Mouse (Mus musculus) CH12.LX (cell line): ENCODE results near the gene Ccnjl. TPM values are rescaled to one million over a fixed set of nuclear protein-coding genes. Genes with fewer than 3 reads are reported as not detected.
A peak's percentile ranks its signal among the peaks of the same experiment; 100 is the strongest.

Source experiments
- DNase-seq: peaks from one replicate; pipeline ENCODE4 v3.0.0-alpha.2; 2013; ENCODE audit errors: extremely low read depth
- H3K27ac ChIP-seq: 2 replicates; pipeline ENCODE4 v1.5.1; 2012; ENCODE audit warnings: low read depth, mild to moderate bottlenecking, control low read depth, moderate library complexity; ENCODE audit not compliant: insufficient read depth
- H3K27me3 ChIP-seq: replicated peaks from 2 replicates; pipeline ENCODE3; 2012; ENCODE audit warnings: inconsistent platforms
- H3K36me3 ChIP-seq, 2 experiments: replicated peaks in 1 of 2; 2 replicates each; pipeline versions ENCODE3 to v1.6.1; 2012; ENCODE audit warnings: inconsistent platforms in 1 of 2, low read length in 1 of 2, mild to moderate bottlenecking in 1 of 2, mixed read lengths in 1 of 2, moderate library complexity in 1 of 2; ENCODE audit not compliant: control insufficient read depth in 1 of 2, insufficient read depth in 1 of 2
- H3K4me1 ChIP-seq, 2 experiments: 2 replicates each; pipeline ENCODE4 v1.6.1; 2012; ENCODE audit warnings: inconsistent platforms in 1 of 2, moderate library complexity in 1 of 2; ENCODE audit not compliant: insufficient read depth in 2 of 2, control insufficient read depth in 1 of 2
- H3K4me2 ChIP-seq: 2 replicates; pipeline ENCODE4 v1.6.1; 2012; ENCODE audit warnings: low read depth, mild to moderate bottlenecking, control low read depth; ENCODE audit not compliant: poor library complexity, insufficient read depth, severe bottlenecking
- H3K4me3 ChIP-seq, 3 experiments: fragments of 150-350 bp in 1 of 3; sonication (generic) in 1 of 3; replicated peaks in 1 of 3; 2 replicates each; pipeline versions ENCODE3 to v1.5.1; 2011 to 2012; ENCODE audit warnings: low read depth in 2 of 3, low read length in 2 of 3, mild to moderate bottlenecking in 2 of 3, moderate library complexity in 2 of 3, control low read depth in 1 of 3, improper control_type of control experiment in 1 of 3, inconsistent platforms in 1 of 3, mixed read lengths in 1 of 3; ENCODE audit not compliant: poor library complexity in 1 of 3
- H3K79me2 ChIP-seq: replicated peaks from 2 replicates; pipeline ENCODE4 v1.6.1; 2012; ENCODE audit warnings: mild to moderate bottlenecking, moderate library complexity; ENCODE audit not compliant: control insufficient read depth, poor library complexity, insufficient read depth, severe bottlenecking; ENCODE audit errors: extremely low read depth
- H3K9ac ChIP-seq: 2 replicates; pipeline ENCODE4 v1.6.1; 2012; ENCODE audit warnings: low read depth, mild to moderate bottlenecking, control low read depth, moderate library complexity; ENCODE audit not compliant: insufficient read depth
- H3K9me3 ChIP-seq: replicated peaks from 2 replicates; pipeline ENCODE3; 2012; ENCODE audit warnings: low read length, inconsistent platforms, mixed read lengths
- BHLHE40 ChIP-seq: IDR thresholded peaks from 2 replicates; pipeline ENCODE4 v1.6.1; 2011; ENCODE audit warnings: mild to moderate bottlenecking, low read depth, low read length, improper control_type of control experiment
- CHD1 ChIP-seq: IDR thresholded peaks from 2 replicates; pipeline ENCODE4 v1.6.1; 2012; ENCODE audit warnings: low read depth, low read length, improper control_type of control experiment, inconsistent platforms
- CHD2 ChIP-seq: IDR thresholded peaks from 2 replicates; pipeline ENCODE4 v1.6.1; 2011; ENCODE audit warnings: low read length, improper control_type of control experiment
- CTCF ChIP-seq, 2 experiments: IDR thresholded peaks in 1 of 2; conservative IDR thresholded peaks in 1 of 2; 2 replicates each; pipeline ENCODE4 v1.5.1; 2011 to 2012; ENCODE audit warnings: low read depth in 2 of 2, low read length in 2 of 2, improper control_type of control experiment in 1 of 2, inconsistent platforms in 1 of 2, mild to moderate bottlenecking in 1 of 2, moderate library complexity in 1 of 2
- E2F4 ChIP-seq: IDR thresholded peaks from 2 replicates; pipeline ENCODE4 v1.6.1; 2011; ENCODE audit warnings: low read depth, low read length, improper control_type of control experiment; ENCODE audit not compliant: insufficient replicate concordance
- ELF1 ChIP-seq: IDR thresholded peaks from 2 replicates; pipeline ENCODE4 v1.6.1; 2014; ENCODE audit warnings: low read depth, mild to moderate bottlenecking, inconsistent platforms, low read length, improper control_type of control experiment
- GABPA ChIP-seq: IDR thresholded peaks from 2 replicates; pipeline ENCODE4 v1.6.1; 2012; ENCODE audit warnings: low read depth, low read length, improper control_type of control experiment, inconsistent platforms; ENCODE audit not compliant: insufficient replicate concordance
- JUN ChIP-seq: IDR thresholded peaks from 2 replicates; pipeline ENCODE4 v1.6.1; 2011; ENCODE audit warnings: low read depth, mild to moderate bottlenecking, low read length, improper control_type of control experiment, moderate library complexity; ENCODE audit not compliant: insufficient read depth
- JUND ChIP-seq: conservative IDR thresholded peaks from 2 replicates; pipeline ENCODE4 v1.6.1; 2011; ENCODE audit warnings: low read depth, low read length, improper control_type of control experiment
- KAT2A ChIP-seq: IDR thresholded peaks from 2 replicates; pipeline ENCODE4 v1.6.1; 2012; ENCODE audit warnings: low read length, improper control_type of control experiment, inconsistent platforms; ENCODE audit not compliant: insufficient replicate concordance
- MAX ChIP-seq: IDR thresholded peaks from 2 replicates; pipeline ENCODE4 v1.6.1; 2011; ENCODE audit warnings: low read length, improper control_type of control experiment
- MEF2A ChIP-seq: IDR thresholded peaks from 2 replicates; pipeline ENCODE4 v1.6.1; 2014; ENCODE audit warnings: low read depth, mild to moderate bottlenecking, inconsistent platforms, low read length, improper control_type of control experiment, borderline replicate concordance
- MXI1 ChIP-seq: IDR thresholded peaks from 2 replicates; pipeline ENCODE4 v1.6.1; 2011; ENCODE audit warnings: mild to moderate bottlenecking, low read depth, low read length, improper control_type of control experiment
- MYC ChIP-seq: IDR thresholded peaks from 2 replicates; pipeline ENCODE4 v1.6.1; 2011; ENCODE audit warnings: low read depth, mild to moderate bottlenecking, improper control_type of control experiment, low read length
- NELFE ChIP-seq: IDR thresholded peaks from 2 replicates; pipeline ENCODE4 v1.6.1; 2011; ENCODE audit warnings: low read depth, low read length, improper control_type of control experiment
- PAX5 ChIP-seq: IDR thresholded peaks from 2 replicates; pipeline ENCODE4 v1.6.1; 2012; ENCODE audit warnings: low read length, inconsistent platforms, mixed read lengths
- POLR2A ChIP-seq: IDR thresholded peaks from 2 replicates; pipeline ENCODE4 v1.6.1; 2011; ENCODE audit warnings: low read depth, mild to moderate bottlenecking, improper control_type of control experiment, low read length
- POLR2AphosphoS2 ChIP-seq: IDR thresholded peaks from 2 replicates; pipeline ENCODE4 v1.6.1; 2011; ENCODE audit warnings: low read depth, low read length, improper control_type of control experiment
- RAD21 ChIP-seq: IDR thresholded peaks from 2 replicates; pipeline ENCODE4 v1.6.1; 2011; ENCODE audit warnings: low read depth, mild to moderate bottlenecking, low read length, improper control_type of control experiment, moderate library complexity
- RCOR1 ChIP-seq: conservative IDR thresholded peaks from 2 replicates; pipeline ENCODE4 v1.6.1; 2012; ENCODE audit warnings: low read depth, mild to moderate bottlenecking, inconsistent platforms, low read length, improper control_type of control experiment
- SMC3 ChIP-seq: IDR thresholded peaks from 2 replicates; pipeline ENCODE4 v1.6.1; 2011; ENCODE audit warnings: low read depth, low read length, improper control_type of control experiment
- TBP ChIP-seq: conservative IDR thresholded peaks from 2 replicates; pipeline ENCODE4 v1.6.1; 2011; ENCODE audit warnings: low read depth, low read length, improper control_type of control experiment
- TCF12 ChIP-seq: IDR thresholded peaks from 2 replicates; pipeline ENCODE4 v1.6.1; 2014; ENCODE audit warnings: low read depth, mild to moderate bottlenecking, inconsistent platforms, low read length, improper control_type of control experiment
- ZC3H11A ChIP-seq: IDR thresholded peaks from 2 replicates; pipeline ENCODE4 v1.6.1; 2012; ENCODE audit warnings: low read depth, mild to moderate bottlenecking, inconsistent platforms, low read length, improper control_type of control experiment
- ZKSCAN1 ChIP-seq: IDR thresholded peaks from 2 replicates; pipeline ENCODE4 v1.6.1; 2012; ENCODE audit warnings: low read depth, inconsistent platforms, low read length, improper control_type of control experiment, borderline replicate concordance
- ZMIZ1 ChIP-seq: IDR thresholded peaks from 2 replicates; pipeline ENCODE4 v1.6.1; 2012; ENCODE audit warnings: low read depth, mild to moderate bottlenecking, inconsistent platforms, low read length, improper control_type of control experiment
- ZNF384 ChIP-seq: IDR thresholded peaks from 2 replicates; pipeline ENCODE4 v1.6.1; 2012; ENCODE audit warnings: low read depth, low read length, improper control_type of control experiment, inconsistent platforms
- dilution Hi-C: fragments of 300-500 bp; cut with MboI; formaldehyde crosslinking; loops from 2 replicates; pipeline ENCODE4 v1.14.3; 2020; ENCODE audit warnings: low sequenced_read_pairs; ENCODE audit not compliant: extremely low pct_unique_long_range_greater_than_20kb, extremely low pct_ligation_motif_present
- in situ Hi-C: fragments of 300-500 bp; cut with MboI; formaldehyde crosslinking; loops from 3 replicates; pipeline ENCODE4 v1.14.3; 2019; ENCODE audit warnings: low sequenced_read_pairs, low pct_ligation_motif_present, low pct_unique_long_range_greater_than_20kb, mixed read lengths
- polyA plus RNA-seq: library from polyadenylated mRNA; unstranded; fragments of >175 nt; gene quantifications from 2 replicates; pipeline ENCODE4 v1.2.1, GENCODE M21; 2012; ENCODE audit warnings: low read depth; ENCODE audit not compliant: insufficient read length
- total RNA-seq, 2 experiments: library from RNA; depleted of rRNA; stranded (reverse); fragments of 300-350 nt in 1 of 2; fragments of >200 nt in 1 of 2; gene quantifications; 2 replicates each; pipeline ENCODE4 v1.2.3; 2012 to 2014

The Ccnjl gene
- total and polyA plus RNA-seq, 3 experiments = not detected

DNA sequence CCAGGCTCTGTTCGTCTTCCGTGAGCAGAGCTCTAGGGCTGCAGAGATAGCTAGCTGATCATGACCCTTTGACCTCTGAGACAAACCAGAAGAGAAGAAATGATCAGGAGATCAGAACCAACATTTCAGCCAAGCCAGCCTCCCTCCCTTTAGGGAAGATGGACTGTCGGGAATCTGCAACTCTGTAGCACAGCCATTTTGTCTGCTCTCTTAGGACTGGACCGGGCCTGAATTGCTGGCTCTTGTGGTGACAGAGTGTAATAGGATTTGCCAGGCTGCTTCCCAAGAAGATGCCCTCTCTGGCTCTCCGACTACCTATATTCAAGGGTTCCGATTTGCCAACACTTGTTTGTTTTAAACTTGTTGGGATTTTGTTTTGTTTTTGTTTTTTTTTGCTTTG is 24.1 kb downstream of the Ccnjl start:
- Histone ChIP-seq H3K4me1 (0 out of 4 replicates have a peak, but pooled peaks cover 0 to 3% of the 10 kb centered on the region in 2 experiments), H3K79me2 (no peaks in the 10 kb centered on the region), H3K4me3 (no peak overlapping the region), H3K27ac (no peak overlapping the region), H3K36me3 (no peaks in the 10 kb centered on the region), H3K4me2 (no peak overlapping the region), H3K27me3 (peaks cover 3% of the 10 kb centered on the region), H3K9ac (no peak overlapping the region), H3K9me3 (no peaks in the 10 kb centered on the region)
- no peak for DNase-seq
- in situ Hi-C loops = no loop called here
- TF ChIP-seq MAX (no peak), CHD2 (no peak), BHLHE40 (no peak), POLR2A (no peak), CHD1 (no peak), ZC3H11A (no peak), NELFE (no peak), ELF1 (no peak), MEF2A (no peak), E2F4 (no peak), SMC3 (no peak)
- dilution Hi-C loops = no loop called here

GRCm38 (mm10) chr11:43556538-43556937 is 28.0 kb downstream of the Ccnjl start:
- H3K4me2 ChIP-seq = no peak overlapping the region
- no peak overlapping the region for H3K4me3 ChIP-seq
- dilution Hi-C loops (no loop called here), in situ Hi-C loops (no loop called here)
- TF ChIP-seq POLR2A = no peak
- no peak for TF ChIP-seq BHLHE40
- TF ChIP-seq GABPA = no peak
- TF ChIP-seq CTCF (conservative IDR thresholded peaks at IDR 0.05 in 1 of 2, IDR thresholded peaks at IDR 0.05 in 1 of 2; ENCODE audit: low read depth in 2 of 2, low read length in 2 of 2) = peak in 1 of 2 experiments; percentile 66; a peak in 2 of 4 replicates
- no peak for TF ChIP-seq POLR2AphosphoS2
- TF ChIP-seq JUN = no peak
- peak; percentile 57 for TF ChIP-seq SMC3
- TF ChIP-seq ZNF384 = no peak
- no peak for TF ChIP-seq MAX
- no peak for TF ChIP-seq TBP
- no peak for TF ChIP-seq JUND
- 0 out of 2 replicates have a peak, but pooled peaks have one; percentile 14 for TF ChIP-seq ELF1
- TF ChIP-seq RCOR1 = no peak
- TF ChIP-seq CHD2 = no peak
- no peak for TF ChIP-seq KAT2A
- TF ChIP-seq RAD21 = peak; percentile 52
- TF ChIP-seq ZKSCAN1 = no peak
- TF ChIP-seq CHD1 = no peak
- TF ChIP-seq MYC = no peak
- TF ChIP-seq TCF12 = no peak
- no peak for TF ChIP-seq MXI1
- TF ChIP-seq ZMIZ1 = no peak
- no peak for TF ChIP-seq PAX5
- DNase-seq = no peak
- H3K9ac ChIP-seq = no peak overlapping the region
- H3K9me3 ChIP-seq = no peaks in the 10 kb centered on the region
- no peaks in the 10 kb centered on the region for H3K36me3 ChIP-seq
- H3K4me1 ChIP-seq = 0 out of 4 replicates have a peak, but pooled peaks cover 0 to 3% of the 10 kb centered on the region in 2 experiments
- H3K27ac ChIP-seq = no peak overlapping the region
- H3K27me3 ChIP-seq = peaks cover 3% of the 10 kb centered on the region
- no peaks in the 10 kb centered on the region for H3K79me2 ChIP-seq
